Mouse (Mus musculus) CH12.LX (cell line): ENCODE data around the gene Sin3a. TPM values are rescaled to one million over a fixed set of nuclear protein-coding genes. Genes with fewer than 3 reads are reported as not detected.

ENCODE experiments used
- DNase-seq: peaks from one replicate; pipeline ENCODE4 v3.0.0-alpha.2; 2013; ENCODE audit errors: extremely low read depth
- H3K27ac ChIP-seq: 2 replicates; pipeline ENCODE4 v1.5.1; 2012; ENCODE audit warnings: low read depth, mild to moderate bottlenecking, control low read depth, moderate library complexity; ENCODE audit not compliant: insufficient read depth
- H3K27me3 ChIP-seq: replicated peaks from 2 replicates; pipeline ENCODE3; 2012; ENCODE audit warnings: inconsistent platforms
- H3K36me3 ChIP-seq, 2 experiments: replicated peaks in 1 of 2; 2 replicates each; pipeline versions ENCODE3 to v1.6.1; 2012; ENCODE audit warnings: inconsistent platforms in 1 of 2, low read length in 1 of 2, mild to moderate bottlenecking in 1 of 2, mixed read lengths in 1 of 2, moderate library complexity in 1 of 2; ENCODE audit not compliant: control insufficient read depth in 1 of 2, insufficient read depth in 1 of 2
- H3K4me1 ChIP-seq, 2 experiments: 2 replicates each; pipeline ENCODE4 v1.6.1; 2012; ENCODE audit warnings: inconsistent platforms in 1 of 2, moderate library complexity in 1 of 2; ENCODE audit not compliant: insufficient read depth in 2 of 2, control insufficient read depth in 1 of 2
- H3K4me2 ChIP-seq: 2 replicates; pipeline ENCODE4 v1.6.1; 2012; ENCODE audit warnings: low read depth, mild to moderate bottlenecking, control low read depth; ENCODE audit not compliant: poor library complexity, insufficient read depth, severe bottlenecking
- H3K4me3 ChIP-seq, 3 experiments: fragments of 150-350 bp in 1 of 3; sonication (generic) in 1 of 3; replicated peaks in 1 of 3; 2 replicates each; pipeline versions ENCODE3 to v1.5.1; 2011 to 2012; ENCODE audit warnings: low read depth in 2 of 3, low read length in 2 of 3, mild to moderate bottlenecking in 2 of 3, moderate library complexity in 2 of 3, control low read depth in 1 of 3, improper control_type of control experiment in 1 of 3, inconsistent platforms in 1 of 3, mixed read lengths in 1 of 3; ENCODE audit not compliant: poor library complexity in 1 of 3
- H3K79me2 ChIP-seq: replicated peaks from 2 replicates; pipeline ENCODE4 v1.6.1; 2012; ENCODE audit warnings: mild to moderate bottlenecking, moderate library complexity; ENCODE audit not compliant: control insufficient read depth, poor library complexity, insufficient read depth, severe bottlenecking; ENCODE audit errors: extremely low read depth
- H3K9ac ChIP-seq: 2 replicates; pipeline ENCODE4 v1.6.1; 2012; ENCODE audit warnings: low read depth, mild to moderate bottlenecking, control low read depth, moderate library complexity; ENCODE audit not compliant: insufficient read depth
- H3K9me3 ChIP-seq: replicated peaks from 2 replicates; pipeline ENCODE3; 2012; ENCODE audit warnings: low read length, inconsistent platforms, mixed read lengths
- BHLHE40 ChIP-seq: IDR thresholded peaks from 2 replicates; pipeline ENCODE4 v1.6.1; 2011; ENCODE audit warnings: mild to moderate bottlenecking, low read depth, low read length, improper control_type of control experiment
- CHD1 ChIP-seq: IDR thresholded peaks from 2 replicates; pipeline ENCODE4 v1.6.1; 2012; ENCODE audit warnings: low read depth, low read length, improper control_type of control experiment, inconsistent platforms
- CTCF ChIP-seq, 2 experiments: IDR thresholded peaks in 1 of 2; conservative IDR thresholded peaks in 1 of 2; 2 replicates each; pipeline ENCODE4 v1.5.1; 2011 to 2012; ENCODE audit warnings: low read depth in 2 of 2, low read length in 2 of 2, improper control_type of control experiment in 1 of 2, inconsistent platforms in 1 of 2, mild to moderate bottlenecking in 1 of 2, moderate library complexity in 1 of 2
- E2F4 ChIP-seq: IDR thresholded peaks from 2 replicates; pipeline ENCODE4 v1.6.1; 2011; ENCODE audit warnings: low read depth, low read length, improper control_type of control experiment; ENCODE audit not compliant: insufficient replicate concordance
- EP300 ChIP-seq: IDR thresholded peaks from 2 replicates; pipeline ENCODE4 v1.6.1; 2011; ENCODE audit warnings: low read length, improper control_type of control experiment
- ETS1 ChIP-seq: conservative IDR thresholded peaks from 2 replicates; pipeline ENCODE4 v1.6.1; 2012; ENCODE audit warnings: low read depth, mild to moderate bottlenecking, inconsistent platforms, low read length, improper control_type of control experiment, moderate library complexity
- GABPA ChIP-seq: IDR thresholded peaks from 2 replicates; pipeline ENCODE4 v1.6.1; 2012; ENCODE audit warnings: low read depth, low read length, improper control_type of control experiment, inconsistent platforms; ENCODE audit not compliant: insufficient replicate concordance
- HCFC1 ChIP-seq: IDR thresholded peaks from 2 replicates; pipeline ENCODE4 v1.6.1; 2012; ENCODE audit warnings: low read depth, mild to moderate bottlenecking, inconsistent platforms, low read length, improper control_type of control experiment
- IRF4 ChIP-seq: IDR thresholded peaks from 2 replicates; pipeline ENCODE4 v1.6.1; 2014; ENCODE audit warnings: low read depth, mild to moderate bottlenecking, inconsistent platforms, low read length, improper control_type of control experiment
- MAFK ChIP-seq: IDR thresholded peaks from 2 replicates; pipeline ENCODE4 v1.6.1; 2011; ENCODE audit warnings: low read length, improper control_type of control experiment; ENCODE audit not compliant: insufficient replicate concordance
- MAX ChIP-seq: IDR thresholded peaks from 2 replicates; pipeline ENCODE4 v1.6.1; 2011; ENCODE audit warnings: low read length, improper control_type of control experiment
- MAZ ChIP-seq: IDR thresholded peaks from 2 replicates; pipeline ENCODE4 v1.6.1; 2012; ENCODE audit warnings: low read depth, mild to moderate bottlenecking, inconsistent platforms, low read length, improper control_type of control experiment, moderate library complexity
- MEF2A ChIP-seq: IDR thresholded peaks from 2 replicates; pipeline ENCODE4 v1.6.1; 2014; ENCODE audit warnings: low read depth, mild to moderate bottlenecking, inconsistent platforms, low read length, improper control_type of control experiment, borderline replicate concordance
- MXI1 ChIP-seq: IDR thresholded peaks from 2 replicates; pipeline ENCODE4 v1.6.1; 2011; ENCODE audit warnings: mild to moderate bottlenecking, low read depth, low read length, improper control_type of control experiment
- MYC ChIP-seq: IDR thresholded peaks from 2 replicates; pipeline ENCODE4 v1.6.1; 2011; ENCODE audit warnings: low read depth, mild to moderate bottlenecking, improper control_type of control experiment, low read length
- NELFE ChIP-seq: IDR thresholded peaks from 2 replicates; pipeline ENCODE4 v1.6.1; 2011; ENCODE audit warnings: low read depth, low read length, improper control_type of control experiment
- NRF1 ChIP-seq: IDR thresholded peaks from 2 replicates; pipeline ENCODE4 v1.6.1; 2014; ENCODE audit warnings: low read depth, mild to moderate bottlenecking, inconsistent platforms, low read length, improper control_type of control experiment, moderate library complexity
- PAX5 ChIP-seq: IDR thresholded peaks from 2 replicates; pipeline ENCODE4 v1.6.1; 2012; ENCODE audit warnings: low read length, inconsistent platforms, mixed read lengths
- RCOR1 ChIP-seq: conservative IDR thresholded peaks from 2 replicates; pipeline ENCODE4 v1.6.1; 2012; ENCODE audit warnings: low read depth, mild to moderate bottlenecking, inconsistent platforms, low read length, improper control_type of control experiment
- SIN3A ChIP-seq: IDR thresholded peaks from 2 replicates; pipeline ENCODE4 v1.6.1; 2012; ENCODE audit warnings: low read length, improper control_type of control experiment, inconsistent platforms
- TBP ChIP-seq: conservative IDR thresholded peaks from 2 replicates; pipeline ENCODE4 v1.6.1; 2011; ENCODE audit warnings: low read depth, low read length, improper control_type of control experiment
- UBTF ChIP-seq: IDR thresholded peaks from 2 replicates; pipeline ENCODE4 v1.6.1; 2012; ENCODE audit warnings: low read depth, mild to moderate bottlenecking, inconsistent platforms, low read length, improper control_type of control experiment, moderate library complexity
- USF1 ChIP-seq: IDR thresholded peaks from 2 replicates; pipeline ENCODE4 v1.6.1; 2014; ENCODE audit warnings: low read depth, mild to moderate bottlenecking, inconsistent platforms, low read length, improper control_type of control experiment
- USF2 ChIP-seq: conservative IDR thresholded peaks from 2 replicates; pipeline ENCODE4 v1.6.1; 2011; ENCODE audit warnings: low read depth, low read length, improper control_type of control experiment
- ZC3H11A ChIP-seq: IDR thresholded peaks from 2 replicates; pipeline ENCODE4 v1.6.1; 2012; ENCODE audit warnings: low read depth, mild to moderate bottlenecking, inconsistent platforms, low read length, improper control_type of control experiment
- ZKSCAN1 ChIP-seq: IDR thresholded peaks from 2 replicates; pipeline ENCODE4 v1.6.1; 2012; ENCODE audit warnings: low read depth, inconsistent platforms, low read length, improper control_type of control experiment, borderline replicate concordance
- ZMIZ1 ChIP-seq: IDR thresholded peaks from 2 replicates; pipeline ENCODE4 v1.6.1; 2012; ENCODE audit warnings: low read depth, mild to moderate bottlenecking, inconsistent platforms, low read length, improper control_type of control experiment
- dilution Hi-C: fragments of 300-500 bp; cut with MboI; formaldehyde crosslinking; loops from 2 replicates; pipeline ENCODE4 v1.14.3; 2020; ENCODE audit warnings: low sequenced_read_pairs; ENCODE audit not compliant: extremely low pct_unique_long_range_greater_than_20kb, extremely low pct_ligation_motif_present
- in situ Hi-C: fragments of 300-500 bp; cut with MboI; formaldehyde crosslinking; loops from 3 replicates; pipeline ENCODE4 v1.14.3; 2019; ENCODE audit warnings: low sequenced_read_pairs, low pct_ligation_motif_present, low pct_unique_long_range_greater_than_20kb, mixed read lengths
- polyA plus RNA-seq: library from polyadenylated mRNA; unstranded; fragments of >175 nt; gene quantifications from 2 replicates; pipeline ENCODE4 v1.2.1, GENCODE M21; 2012; ENCODE audit warnings: low read depth; ENCODE audit not compliant: insufficient read length
- total RNA-seq, 2 experiments: library from RNA; depleted of rRNA; stranded (reverse); fragments of 300-350 nt in 1 of 2; fragments of >200 nt in 1 of 2; gene quantifications; 2 replicates each; pipeline ENCODE4 v1.2.3; 2012 to 2014

Sin3a gene
- total and polyA plus RNA-seq, 3 experiments = 23.0 to 32.1 (median 28.7) TPM

GRCm38 (mm10) chr9:57148144-57148878 is 76.5 kb downstream of the Sin3a start, which contains the start of gene Neil1:
Gene Neil1 (minus strand): TSS chr9:57148305.
- no peaks in the 10 kb centered on the region for H3K9me3 ChIP-seq
- no peak within 1 kb of the TSS for H3K4me3 ChIP-seq
- H3K27me3 ChIP-seq = no peaks in the 10 kb centered on the region
- in situ Hi-C loops (no loop called here), dilution Hi-C loops (no loop called here)
- H3K4me1 ChIP-seq = peaks cover 0 to 11% of the 10 kb centered on the region in 2 experiments; a peak in 2 of 4 replicates
- no peaks in the 10 kb centered on the region for H3K79me2 ChIP-seq
- TF ChIP-seq GABPA = no peak
- TF ChIP-seq TBP = no peak
- no peak for TF ChIP-seq RCOR1
- no peak for TF ChIP-seq MAX
- TF ChIP-seq ZKSCAN1 = no peak
- no peak for TF ChIP-seq ZMIZ1
- TF ChIP-seq MEF2A = no peak
- no peak for TF ChIP-seq BHLHE40
- TF ChIP-seq HCFC1 = no peak
- no peak for TF ChIP-seq UBTF
- no peak for TF ChIP-seq EP300
- no peak for TF ChIP-seq CHD1
- TF ChIP-seq MYC = no peak
- no peak for TF ChIP-seq MAFK
- no peak for TF ChIP-seq ZC3H11A
- TF ChIP-seq CTCF (conservative IDR thresholded peaks at IDR 0.05 in 1 of 2, IDR thresholded peaks at IDR 0.05 in 1 of 2; ENCODE audit: low read depth in 2 of 2, low read length in 2 of 2) = no peak
- peaks cover 0 to 18% of the 10 kb centered on the region in 2 experiments for H3K36me3 ChIP-seq
- DNase-seq = no peak
- no peak within 1 kb of the TSS for H3K27ac ChIP-seq
- no peak within 1 kb of the TSS for H3K4me2 ChIP-seq
- H3K9ac ChIP-seq = no peak within 1 kb of the TSS

DNA sequence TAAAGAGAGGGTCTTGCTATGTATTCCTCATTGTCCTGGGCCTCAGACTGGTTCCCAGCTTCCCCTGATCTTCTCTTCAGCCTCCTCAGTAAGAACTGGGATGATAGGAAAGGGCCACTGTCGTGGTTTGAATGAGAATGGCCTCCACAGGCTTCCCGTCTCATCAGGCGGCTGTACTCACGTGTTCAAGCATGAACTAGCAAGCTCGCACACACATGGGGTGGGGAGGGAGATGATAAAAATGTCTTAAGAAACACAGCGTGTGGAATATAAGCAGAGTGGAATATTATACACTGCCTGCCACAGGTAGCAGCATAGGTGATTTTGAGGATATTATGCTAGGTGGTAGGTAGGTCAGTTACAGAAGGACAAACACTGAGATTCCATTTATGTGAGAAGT is 77.2 kb downstream of the Sin3a start:
- DNase-seq = no peak
- dilution Hi-C loops (no loop called here), in situ Hi-C loops (no loop called here)
- TF ChIP-seq ETS1 = no peak
- TF ChIP-seq TBP = no peak
- no peak for TF ChIP-seq IRF4
- no peak for TF ChIP-seq MAZ
- TF ChIP-seq NELFE = no peak
- no peak for TF ChIP-seq E2F4
- no peak for TF ChIP-seq RCOR1
- TF ChIP-seq USF2 = no peak
- no peak for TF ChIP-seq SIN3A
- TF ChIP-seq GABPA = no peak
- TF ChIP-seq PAX5 = no peak
- TF ChIP-seq NRF1 = no peak
- TF ChIP-seq USF1 = no peak
- TF ChIP-seq MAFK = no peak
- TF ChIP-seq MXI1 = no peak
- no peak overlapping the region for H3K4me3 ChIP-seq
- peaks cover 0 to 12% of the 10 kb centered on the region in 2 experiments for H3K36me3 ChIP-seq
- H3K9me3 ChIP-seq = no peaks in the 10 kb centered on the region
- no peaks in the 10 kb centered on the region for H3K79me2 ChIP-seq
- H3K27ac ChIP-seq = no peak overlapping the region
- peaks cover 0 to 11% of the 10 kb centered on the region in 2 experiments; a peak in 2 of 4 replicates for H3K4me1 ChIP-seq
- H3K9ac ChIP-seq = no peak overlapping the region
- H3K4me2 ChIP-seq = no peak overlapping the region
- H3K27me3 ChIP-seq = no peaks in the 10 kb centered on the region
